Comparison of ENCODE assay signal across 9 mouse cellular contexts in genomic region chr17:70846111-70846644, GRCm38 (mm10). TPM values are rescaled to one million over a fixed set of nuclear protein-coding genes. Genes with fewer than 3 reads are reported as not detected.
DNase-seq lines count a peak whose midpoint lies in the region; ATAC-seq lines count a peak whose summit lies in the region.
"Had no signal": no experiment of that assay in that cellular context is flagged by ENCODE, and none has a peak within 500 bp of the region (broad histone marks: within the 10 kb centered on the region; RNA-seq: fewer than 3 reads in every experiment).

No protein-coding gene starts in this region.

- 82% methylated on average over 8 of the region's 8 CpGs for WGBS in embryonic facial prominence, embryonic 10.5 days
- WGBS in liver, embryonic 11.5 days: 68% methylated on average over 8 of the region's 8 CpGs

- H3K27me3 ChIP-seq in embryonic facial prominence, embryonic 10.5 days (replicated peaks; ENCODE audit: low read depth, poor library complexity, severe bottlenecking): no peaks in the 10 kb centered on the region
- no peaks in the 10 kb centered on the region for H3K27me3 ChIP-seq in liver, embryonic 11.5 days (replicated peaks; ENCODE audit: control insufficient read depth, insufficient read depth, low read length)

- H3K9ac ChIP-seq in liver, embryonic 11.5 days (ENCODE audit: low read depth, low read length): no peak overlapping the region

- peak overlapping the region; percentile 25; the same call in 1 of the 2 replicates for H3K27ac ChIP-seq in embryonic facial prominence, embryonic 10.5 days (replicated peaks)
- H3K27ac ChIP-seq in liver, embryonic 11.5 days (ENCODE audit: low read depth, low read length): 0 out of 2 replicates have a peak overlapping the region, but pooled peaks have one; percentile 8

- H3K4me2 ChIP-seq in liver, embryonic 11.5 days: no peak overlapping the region

- peaks cover 52% of the 10 kb centered on the region for H3K36me3 ChIP-seq in embryonic facial prominence, embryonic 10.5 days (replicated peaks)
- peaks cover 6% of the 10 kb centered on the region; the same call in 1 of the 2 replicates for H3K36me3 ChIP-seq in liver, embryonic 11.5 days (ENCODE audit: control insufficient read depth, insufficient read depth, low read length)

- DNase-seq in adrenal gland, adult (ENCODE audit: inconsistent age in 2 of 2, low spot score in 1 of 2): peak; percentile 51 to 82
- no peak for DNase-seq in adrenal gland, adult 8-10 months
- DNase-seq in kidney, adult 9 months: peak; percentile 32
- no peak for DNase-seq in kidney, postnatal 10 days
- DNase-seq in embryonic facial prominence, embryonic 10.5 days (ENCODE audit: low spot score): no peak
- DNase-seq in liver, embryonic 11.5 days (ENCODE audit: low spot score): no peak
- DNase-seq in T-cell, adult 2 months (ENCODE audit: low spot score): no peak
- DNase-seq in spleen, postnatal 10 days (ENCODE audit: low spot score in 2 of 2): no peak
- DNase-seq: cerebellum, adult 9-11 months had no signal

- H3K4me3 ChIP-seq in embryonic facial prominence, embryonic 10.5 days: no peak overlapping the region; the same call in 1 of the 2 replicates
- no peak overlapping the region for H3K4me3 ChIP-seq in liver, embryonic 11.5 days (ENCODE audit: low read depth, low read length)

- peaks cover 39% of the 10 kb centered on the region for H3K4me1 ChIP-seq in embryonic facial prominence, embryonic 10.5 days
- no peaks in the 10 kb centered on the region; the same call in 1 of the 2 replicates for H3K4me1 ChIP-seq in liver, embryonic 11.5 days (replicated peaks; ENCODE audit: control insufficient read depth, insufficient read depth, low read length)

- no peaks in the 10 kb centered on the region for H3K9me3 ChIP-seq in embryonic facial prominence, embryonic 10.5 days
- no peaks in the 10 kb centered on the region for H3K9me3 ChIP-seq in liver, embryonic 11.5 days (ENCODE audit: control insufficient read depth, low read length)

- no peak for ATAC-seq in liver, embryonic 11.5 days (replicated peaks; ENCODE audit: low FRiP score)

RNA-seq across cellular contexts. Expression of gene Tgif1, which starts 7.2 kb away (rescaled TPM):
- total RNA-seq in adrenal gland, adult 8-10 months (2022): 10 to 100 TPM; 45.8 to 61.5 (median 60.5) TPM
- 110 and 112 TPM in 2 replicates for polyA plus RNA-seq in embryonic facial prominence, embryonic 10.5 days (2016; fragmentation: Nextera tagmentation; extraction: Ambion mirVana)
- polyA plus RNA-seq in liver, embryonic 11.5 days (2014; fragmentation: Nextera tagmentation; extraction: Ambion mirVana): 26.6 and 30.8 TPM in 2 replicates

Comparison
In these comparisons a context has a peak if more than half of its experiments do, and no peak if none do; other contexts are left out.
1. DNase-seq: peak in adrenal gland, adult (2 of 2) and kidney, adult 9 months (single experiment); none in adrenal gland, adult 8-10 months (single experiment), kidney, postnatal 10 days (single experiment), embryonic facial prominence, embryonic 10.5 days (single experiment), liver, embryonic 11.5 days (single experiment), T-cell, adult 2 months (single experiment) and spleen, postnatal 10 days (0 of 2).